Mouse (Mus musculus) lung, embryonic 14.5 days (tissue): ENCODE measurements around the gene Bmp7. TPM values are rescaled to one million over a fixed set of nuclear protein-coding genes. Genes with fewer than 3 reads are reported as not detected.

Source experiments
- ATAC-seq: fragments of 200-750 bp; cut with Nextera tagmentation; 2 replicates; pipeline ENCODE4 v1.8.0; 2017; ENCODE audit warnings: mild to moderate bottlenecking, moderate TSS enrichment, moderate library complexity; ENCODE audit not compliant: insufficient read depth
- DNase-seq: peaks from one replicate; pipeline ENCODE4 v3.0.0-alpha.2; 2015
- H3K27ac ChIP-seq: fragments of 300-500 bp; sonication (generic); 2 replicates; pipeline ENCODE4 v1.5.1; 2014; ENCODE audit warnings: low read depth, mild to moderate bottlenecking, moderate library complexity
- H3K27me3 ChIP-seq: fragments of 300-500 bp; sonication (generic); 2 replicates; pipeline ENCODE4 v1.6.1; 2014; ENCODE audit warnings: low read length, control low read depth; ENCODE audit not compliant: insufficient read depth
- H3K36me3 ChIP-seq: fragments of 300-500 bp; sonication (generic); 2 replicates; pipeline ENCODE4 v1.6.1; 2014; ENCODE audit warnings: control low read depth; ENCODE audit not compliant: insufficient read depth
- H3K4me1 ChIP-seq: fragments of 300-500 bp; sonication (generic); 2 replicates; pipeline ENCODE4 v1.6.1; 2014; ENCODE audit warnings: antibody characterized with exemption, control low read depth; ENCODE audit not compliant: insufficient read depth
- H3K4me2 ChIP-seq: fragments of 300-500 bp; sonication (generic); 2 replicates; pipeline ENCODE4 v1.6.1; 2014; ENCODE audit warnings: mild to moderate bottlenecking
- H3K4me3 ChIP-seq: fragments of 300-500 bp; sonication (generic); 2 replicates; pipeline ENCODE4 v1.5.1; 2014; ENCODE audit warnings: low read depth, low read length
- H3K9ac ChIP-seq: fragments of 300-500 bp; sonication (generic); 2 replicates; pipeline ENCODE4 v1.6.1; 2014
- H3K9me3 ChIP-seq: fragments of 300-500 bp; sonication (generic); 2 replicates; pipeline ENCODE4 v1.6.1; 2016; ENCODE audit warnings: low read depth, low read length, control low read depth
- CTCF ChIP-seq: IDR thresholded peaks from 2 replicates; pipeline ENCODE4 v1.5.1; 2016; ENCODE audit warnings: antibody characterized with exemption, low read depth
- WGBS: fragments of 180-500 bp; shearing (Covaris S2); extraction: QIAGEN DNeasy Blood & Tissue Kit; methylation state at CpG from one replicate; pipeline ENCODE4 v1.1.7; 2014; 5-methylcytosine and 5-hydroxymethylcytosine counted together
- polyA plus RNA-seq: library from polyadenylated mRNA; unstranded; fragments of >200 nt; fragmentation: Nextera tagmentation; extraction: Ambion mirVana; gene quantifications from 2 replicates; pipeline ENCODE4 v1.2.1, GENCODE M21; 2014

Gene Bmp7
- polyA plus RNA-seq, 1 experiment from 2014 or later: 10.7 TPM

DNA sequence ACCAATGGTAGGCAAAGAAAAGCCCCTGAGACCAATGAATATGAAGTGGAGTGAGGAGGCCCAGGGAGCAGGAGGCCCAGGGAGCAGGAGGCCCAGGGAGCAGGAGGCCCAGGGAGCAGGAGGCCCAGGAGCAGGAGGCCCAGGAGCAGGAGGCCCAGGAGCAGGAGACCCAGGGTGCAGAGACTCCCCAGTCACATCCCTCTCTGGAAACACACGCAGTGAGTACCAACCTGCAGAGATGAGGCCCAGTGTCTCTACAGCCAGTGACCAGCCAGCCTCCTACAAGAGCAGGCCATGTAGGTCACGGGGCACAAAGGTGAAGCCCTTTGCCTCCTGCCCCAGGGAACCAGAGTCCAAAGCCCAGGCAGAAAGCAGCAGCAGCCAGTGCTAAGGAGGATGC, 83.6 kb downstream of the Bmp7 start:
- no peak overlapping the region for H3K4me2 ChIP-seq
- no peak overlapping the region for H3K27ac ChIP-seq
- H3K9me3 ChIP-seq: no peaks in the 10 kb centered on the region
- H3K4me1 ChIP-seq: no peaks in the 10 kb centered on the region; the same call in 1 of the 2 replicates
- no peaks in the 10 kb centered on the region for H3K36me3 ChIP-seq
- H3K4me3 ChIP-seq: no peak overlapping the region
- H3K9ac ChIP-seq: no peak overlapping the region
- WGBS: 70% methylated on average over 2 of the region's 2 CpGs
- DNase-seq (no peak), ATAC-seq (no peak)
- H3K27me3 ChIP-seq: 0 out of 2 replicates have a peak, but pooled peaks cover 4% of the 10 kb centered on the region
- TF ChIP-seq CTCF: no peak

GRCm38 (mm10) chr2:172854136-172854535, 86.0 kb downstream of the Bmp7 start:
- no peak overlapping the region for H3K4me2 ChIP-seq
- H3K36me3 ChIP-seq: no peaks in the 10 kb centered on the region
- no peaks in the 10 kb centered on the region for H3K27me3 ChIP-seq
- no peak overlapping the region for H3K9ac ChIP-seq
- TF ChIP-seq CTCF: no peak
- WGBS: 64% methylated on average over 2 of the region's 2 CpGs
- no peak overlapping the region for H3K27ac ChIP-seq
- H3K4me3 ChIP-seq: no peak overlapping the region
- ATAC-seq (no peak), DNase-seq (no peak)
- no peaks in the 10 kb centered on the region; the same call in none of the 2 replicates for H3K4me1 ChIP-seq
- no peaks in the 10 kb centered on the region for H3K9me3 ChIP-seq

DNA sequence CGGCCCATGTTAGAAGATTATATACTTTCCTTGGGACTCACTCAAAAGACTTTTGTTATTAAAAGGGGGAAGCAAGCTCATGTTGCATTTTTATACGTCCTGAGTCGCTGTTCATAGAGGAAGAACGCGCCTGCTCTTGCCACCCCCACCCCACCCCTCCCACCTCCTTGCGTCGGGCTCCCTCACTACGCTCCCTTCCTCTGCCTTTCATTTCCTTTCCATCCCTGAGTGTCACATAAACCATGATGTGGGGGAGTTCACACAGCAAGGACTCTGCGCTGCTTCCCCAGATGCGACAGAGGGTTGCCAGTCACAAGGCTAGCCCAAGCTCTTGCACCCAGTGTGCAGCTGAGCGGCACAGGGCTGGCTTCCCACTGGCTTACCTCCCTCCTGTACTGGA, 88.3 kb downstream of the Bmp7 start:
- Histone ChIP-seq H3K4me2 (no peak overlapping the region), H3K36me3 (no peaks in the 10 kb centered on the region), H3K27ac (no peak overlapping the region), H3K9ac (no peak overlapping the region), H3K4me3 (no peak overlapping the region), H3K9me3 (no peaks in the 10 kb centered on the region), H3K4me1 (no peaks in the 10 kb centered on the region; the same call in none of the 2 replicates), H3K27me3 (no peaks in the 10 kb centered on the region)
- no peak for ATAC-seq
- TF ChIP-seq CTCF: no peak
- 42% methylated on average over 11 of the region's 11 CpGs for WGBS
- no peak for DNase-seq

GRCm38 (mm10) chr2:172848193-172848592, 91.9 kb downstream of the Bmp7 start:
- DNase-seq (no peak), ATAC-seq (no peak)
- no peaks in the 10 kb centered on the region for H3K36me3 ChIP-seq
- WGBS: 63% methylated on average over 6 of the region's 6 CpGs
- H3K4me3 ChIP-seq: no peak overlapping the region
- H3K4me2 ChIP-seq: no peak overlapping the region; the same call in 1 of the 2 replicates
- no peaks in the 10 kb centered on the region for H3K27me3 ChIP-seq
- TF ChIP-seq CTCF: peak; percentile 64
- H3K9ac ChIP-seq: no peak overlapping the region
- H3K4me1 ChIP-seq: no peaks in the 10 kb centered on the region; the same call in none of the 2 replicates
- no peak overlapping the region for H3K27ac ChIP-seq
- no peaks in the 10 kb centered on the region for H3K9me3 ChIP-seq

GRCm38 (mm10) chr2:172846311-172846575, 93.9 kb downstream of the Bmp7 start:
- no peak overlapping the region for H3K27ac ChIP-seq
- H3K9me3 ChIP-seq: no peaks in the 10 kb centered on the region
- 57% methylated on average over 4 of the region's 4 CpGs for WGBS
- ATAC-seq: no peak
- no peak for DNase-seq
- H3K4me2 ChIP-seq: no peak overlapping the region
- no peak overlapping the region for H3K4me3 ChIP-seq
- no peaks in the 10 kb centered on the region for H3K27me3 ChIP-seq
- no peak for TF ChIP-seq CTCF
- no peaks in the 10 kb centered on the region for H3K36me3 ChIP-seq
- H3K4me1 ChIP-seq: no peaks in the 10 kb centered on the region; the same call in 1 of the 2 replicates
- no peak overlapping the region for H3K9ac ChIP-seq

DNA sequence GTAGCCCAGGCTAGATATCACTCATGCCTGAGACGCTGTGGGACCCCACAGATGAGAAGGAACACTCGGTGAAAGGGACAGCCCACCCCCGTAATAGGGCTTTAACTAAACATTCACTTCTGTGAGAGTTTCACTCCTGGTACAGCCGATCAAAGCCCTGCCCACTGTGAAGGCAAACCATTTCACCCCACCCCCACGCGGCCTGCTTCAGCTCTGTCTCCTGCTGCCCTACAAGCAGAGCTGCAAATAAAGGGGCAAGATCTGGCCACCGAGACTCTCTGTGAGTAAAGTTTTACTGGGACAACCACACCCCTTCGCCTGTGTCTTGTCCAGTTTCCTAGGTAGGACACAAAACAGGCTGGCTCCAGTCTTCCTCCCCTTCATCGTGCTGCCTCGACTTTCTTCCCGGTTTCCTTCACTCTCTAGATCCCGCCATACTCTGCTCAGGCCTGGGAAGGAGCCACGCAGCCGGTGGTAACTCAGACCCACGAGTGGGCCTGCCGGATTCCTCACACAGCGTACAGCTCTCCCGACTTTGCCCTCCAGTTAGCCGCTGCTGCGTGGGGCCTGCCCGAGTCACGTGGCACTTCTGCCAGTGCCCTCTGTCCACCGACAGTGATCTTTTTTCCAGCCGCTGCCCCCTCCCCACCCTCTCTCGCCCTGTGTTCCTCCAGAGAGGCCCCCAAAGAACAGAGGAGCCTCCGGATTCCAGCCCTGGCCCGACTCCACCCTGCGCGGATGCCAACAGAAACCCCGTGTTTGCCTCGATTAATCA, 94.4 kb downstream of the Bmp7 start:
- Histone ChIP-seq H3K9ac (no peak overlapping the region), H3K4me3 (no peak overlapping the region), H3K9me3 (no peaks in the 10 kb centered on the region), H3K4me1 (no peaks in the 10 kb centered on the region; the same call in 1 of the 2 replicates), H3K27ac (peak overlapping the region; percentile 50; the same call in 1 of the 2 replicates), H3K27me3 (no peaks in the 10 kb centered on the region), H3K36me3 (no peaks in the 10 kb centered on the region), H3K4me2 (no peak overlapping the region)
- ATAC-seq (no peak), DNase-seq (no peak)
- TF ChIP-seq CTCF: no peak
- 43% methylated on average over 31 of the region's 31 CpGs for WGBS

GRCm38 (mm10) chr2:172843903-172844302, 96.2 kb downstream of the Bmp7 start:
- no peak for TF ChIP-seq CTCF
- Histone ChIP-seq H3K9me3 (no peaks in the 10 kb centered on the region), H3K4me3 (no peak overlapping the region), H3K4me1 (no peaks in the 10 kb centered on the region; the same call in 1 of the 2 replicates), H3K9ac (no peak overlapping the region), H3K36me3 (no peaks in the 10 kb centered on the region), H3K4me2 (no peak overlapping the region), H3K27me3 (no peaks in the 10 kb centered on the region), H3K27ac (no peak overlapping the region)
- ATAC-seq (no peak), DNase-seq (no peak)
- 72% methylated on average over 9 of the region's 9 CpGs for WGBS

- no peaks in the 10 kb centered on the region for H3K4me1 ChIP-seq
- no peak overlapping the region for H3K27ac ChIP-seq
- no peak for TF ChIP-seq CTCF
- ATAC-seq (no peak), DNase-seq (no peak)
- H3K9me3 ChIP-seq: no peaks in the 10 kb centered on the region
- WGBS: 78% methylated on average over 4 of the region's 4 CpGs
- no peaks in the 10 kb centered on the region for H3K27me3 ChIP-seq
- no peak overlapping the region for H3K9ac ChIP-seq
- H3K36me3 ChIP-seq: no peaks in the 10 kb centered on the region
- no peak overlapping the region for H3K4me2 ChIP-seq
- no peak overlapping the region for H3K4me3 ChIP-seq
Observed at GRCm38 (mm10) chr2:172842306-172842705, 97.8 kb downstream of the Bmp7 start.
